Mouse (Mus musculus) testis, adult 2 months (tissue): Measurements from ENCODE around the gene Slc17a5. TPM values are rescaled to one million over a fixed set of nuclear protein-coding genes. Genes with fewer than 3 reads are reported as not detected.

Experiments
- H3K27ac ChIP-seq: fragments of 200-500 bp; 2 replicates; pipeline ENCODE4 v1.5.1; 2012; ENCODE audit warnings: low read depth, low read length; ENCODE audit not compliant: control insufficient read depth, insufficient read depth
- H3K27me3 ChIP-seq: fragments of 200-500 bp; 2 replicates; pipeline ENCODE4 v1.6.1; 2012; ENCODE audit warnings: mild to moderate bottlenecking, low read length, moderate library complexity; ENCODE audit not compliant: control insufficient read depth, insufficient read depth
- H3K36me3 ChIP-seq: fragments of 200-500 bp; 2 replicates; pipeline ENCODE4 v1.6.1; 2012; ENCODE audit warnings: mild to moderate bottlenecking, low read length; ENCODE audit not compliant: control insufficient read depth, insufficient read depth
- H3K4me1 ChIP-seq: fragments of 200-500 bp; 2 replicates; pipeline ENCODE4 v1.6.1; 2012; ENCODE audit warnings: low read length; ENCODE audit not compliant: control insufficient read depth, insufficient read depth
- H3K4me3 ChIP-seq: fragments of 200-500 bp; 2 replicates; pipeline ENCODE4 v1.5.1; 2012; ENCODE audit warnings: low read depth, mild to moderate bottlenecking, low read length, moderate library complexity, mixed read lengths; ENCODE audit not compliant: control insufficient read depth
- CTCF ChIP-seq: fragments of 200-500 bp; IDR thresholded peaks from 2 replicates; pipeline ENCODE4 v1.5.1; 2012; ENCODE audit warnings: low read depth, mild to moderate bottlenecking, inconsistent platforms, low read length, moderate library complexity; ENCODE audit not compliant: control insufficient read depth, insufficient read depth, insufficient replicate concordance
- POLR2A ChIP-seq: fragments of 200-500 bp; IDR thresholded peaks from 2 replicates; pipeline ENCODE4 v1.6.1; 2012; ENCODE audit warnings: low read depth, mild to moderate bottlenecking, inconsistent platforms, low read length, moderate library complexity; ENCODE audit not compliant: control insufficient read depth
- polyA plus RNA-seq: library from polyadenylated mRNA; depleted of rRNA; stranded (reverse); fragments of >200 nt; gene quantifications from 2 replicates; pipeline ENCODE4 v1.2.3, GENCODE M21; 2012

The Slc17a5 gene
- polyA plus RNA-seq, 1 experiment: 2.2 TPM

DNA sequence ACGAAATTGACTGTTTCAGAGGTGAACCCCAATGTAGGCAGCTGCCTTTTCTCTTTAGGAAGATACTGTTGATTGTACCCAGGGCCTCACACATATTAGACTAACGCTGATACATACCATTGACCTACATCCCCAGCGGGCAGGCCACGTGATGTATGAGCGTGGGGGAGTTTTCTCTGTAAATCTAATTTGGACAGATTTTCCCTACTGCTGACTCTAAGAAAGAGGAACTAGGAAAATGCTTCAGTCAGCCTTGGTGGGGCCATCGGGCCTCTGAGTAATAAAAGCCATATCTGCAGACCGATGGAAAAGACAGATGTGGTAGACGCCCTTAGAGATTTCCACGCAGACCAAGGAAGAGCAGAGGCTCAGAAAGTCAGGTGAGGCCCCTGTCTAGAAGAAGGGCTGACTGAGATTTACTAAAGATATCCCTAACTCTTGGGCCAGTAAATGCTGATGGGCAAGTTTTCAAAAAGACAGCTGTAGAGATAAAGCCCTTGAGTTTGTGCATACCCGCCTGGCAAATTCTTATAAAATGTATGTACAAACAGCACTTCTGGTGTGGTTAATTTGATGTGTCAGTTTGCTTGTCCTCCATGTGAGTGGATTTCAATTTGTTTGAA lies 681 bp upstream of the Slc17a5 start:
- no peaks in the 10 kb centered on the region for H3K27me3 ChIP-seq
- H3K4me3 ChIP-seq: peak overlapping the region; percentile 87; the same call in 1 of the 2 replicates
- H3K36me3 ChIP-seq: no peaks in the 10 kb centered on the region
- no peak overlapping the region for H3K27ac ChIP-seq
- peaks cover 8% of the 10 kb centered on the region for H3K4me1 ChIP-seq
- TF ChIP-seq CTCF (no peak), POLR2A (no peak)

GRCm38 (mm10) chr9:78587218-78587883 lies 490 bp downstream of the Slc17a5 start:
- Histone ChIP-seq H3K4me3 (peak overlapping the region; percentile 87), H3K27me3 (no peaks in the 10 kb centered on the region), H3K36me3 (no peaks in the 10 kb centered on the region), H3K27ac (no peak overlapping the region), H3K4me1 (peaks cover 8% of the 10 kb centered on the region)
- no peak for TF ChIP-seq POLR2A
- TF ChIP-seq CTCF: no peak

- Histone ChIP-seq H3K27ac (no peak overlapping the region), H3K4me3 (no peak overlapping the region), H3K36me3 (no peaks in the 10 kb centered on the region), H3K27me3 (no peaks in the 10 kb centered on the region), H3K4me1 (no peaks in the 10 kb centered on the region)
- TF ChIP-seq POLR2A (no peak), CTCF (no peak)
Observed at GRCm38 (mm10) chr9:78579644-78580396, 8.0 kb downstream of the Slc17a5 start.

- Histone ChIP-seq H3K4me1 (no peaks in the 10 kb centered on the region), H3K27ac (no peak overlapping the region), H3K36me3 (no peaks in the 10 kb centered on the region), H3K4me3 (no peak overlapping the region), H3K27me3 (no peaks in the 10 kb centered on the region)
- TF ChIP-seq POLR2A (no peak), CTCF (no peak)
Observed at GRCm38 (mm10) chr9:78578824-78579223, 9.0 kb downstream of the Slc17a5 start.

DNA sequence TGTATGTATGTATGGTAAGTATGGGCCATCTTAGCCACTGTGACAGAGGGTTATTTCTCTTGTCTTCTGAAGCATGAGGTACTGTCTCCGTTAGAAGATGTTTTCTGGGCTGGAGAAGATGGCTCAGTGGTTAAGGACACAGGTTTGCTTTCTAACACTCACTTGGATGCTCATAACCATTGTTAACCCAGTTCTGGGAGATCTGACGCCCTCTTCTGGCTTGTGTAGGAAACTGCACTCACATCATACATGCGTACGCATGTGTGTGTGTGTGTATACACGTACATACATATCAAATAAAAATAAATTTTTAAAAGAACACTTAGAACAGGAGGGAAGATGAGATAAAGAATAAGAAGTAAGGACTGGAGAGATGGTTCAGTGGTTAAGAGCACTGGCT lies 11.4 kb downstream of the Slc17a5 start:
- H3K4me3 ChIP-seq: no peak overlapping the region
- no peaks in the 10 kb centered on the region for H3K36me3 ChIP-seq
- no peak overlapping the region for H3K27ac ChIP-seq
- no peaks in the 10 kb centered on the region for H3K27me3 ChIP-seq
- H3K4me1 ChIP-seq: no peaks in the 10 kb centered on the region
- no peak for TF ChIP-seq POLR2A
- TF ChIP-seq CTCF: no peak

GRCm38 (mm10) chr9:78569934-78570333 lies 17.9 kb downstream of the Slc17a5 start:
- TF ChIP-seq CTCF: no peak
- no peak for TF ChIP-seq POLR2A
- Histone ChIP-seq H3K4me3 (no peak overlapping the region), H3K27me3 (no peaks in the 10 kb centered on the region), H3K36me3 (no peaks in the 10 kb centered on the region; the same call in 1 of the 2 replicates), H3K27ac (no peak overlapping the region), H3K4me1 (no peaks in the 10 kb centered on the region)

GRCm38 (mm10) chr9:78559479-78559878 lies 28.4 kb downstream of the Slc17a5 start:
- Histone ChIP-seq H3K27me3 (no peaks in the 10 kb centered on the region), H3K4me3 (no peak overlapping the region), H3K36me3 (no peaks in the 10 kb centered on the region), H3K4me1 (no peaks in the 10 kb centered on the region), H3K27ac (no peak overlapping the region)
- TF ChIP-seq CTCF (no peak), POLR2A (no peak)
